Mouse (Mus musculus): ENCODE measurements around the gene Rhbdl1. TPM values are rescaled to one million over a fixed set of nuclear protein-coding genes. Genes with fewer than 3 reads are reported as not detected.
A peak's percentile ranks its signal among the peaks of the same experiment; 100 is the strongest.

Gene Rhbdl1
- polyA plus RNA-seq, 1 experiment: 29.2 TPM

DNA sequence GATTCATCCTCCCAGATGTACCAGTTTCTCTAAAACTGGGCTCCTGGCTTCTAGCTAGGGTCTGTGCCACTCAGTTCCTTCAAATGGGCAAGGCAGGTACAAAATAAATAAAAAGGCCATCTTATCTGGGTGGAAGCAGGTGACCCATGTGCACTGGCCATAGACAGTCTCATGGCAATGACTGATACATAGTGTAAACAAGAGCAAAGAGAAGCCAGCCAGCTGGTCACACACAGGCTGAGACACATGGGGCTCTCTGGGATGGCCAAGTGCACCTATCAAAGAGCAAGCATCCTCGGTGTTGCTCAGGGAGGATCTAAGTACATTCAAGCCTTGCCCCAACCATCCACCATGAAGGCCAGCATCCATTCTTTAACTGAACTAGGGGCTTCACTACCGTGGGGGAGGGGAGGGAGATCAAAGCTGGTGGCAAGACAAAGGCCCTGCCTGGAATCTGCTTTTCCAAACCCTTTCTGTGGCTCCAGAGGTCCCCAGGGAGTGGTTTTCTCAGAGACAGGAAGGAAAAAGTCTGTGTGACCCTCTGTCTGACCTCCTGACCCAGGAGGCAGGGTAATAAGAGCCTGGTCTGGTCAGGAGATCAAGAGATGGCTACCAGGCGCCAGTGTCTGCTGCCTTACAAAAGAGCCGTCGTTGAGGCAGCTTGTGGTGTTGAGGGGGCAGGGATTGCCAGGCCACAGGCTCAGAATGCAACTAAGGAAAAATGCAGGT lies 44.0 kb upstream of the Rhbdl1 start:
- H3K36me3 ChIP-seq (ENCODE audit: control insufficient read depth, insufficient read depth, low read length): peaks cover 3% of the 10 kb centered on the region; the same call in 1 of the 2 replicates
- H3K4me1 ChIP-seq (replicated peaks; ENCODE audit: control insufficient read depth, insufficient read depth, low read length): peaks cover 5% of the 10 kb centered on the region
- H3K27ac ChIP-seq (ENCODE audit: control insufficient read depth, insufficient read depth, low read length): no peak overlapping the region
- no peak for DNase-seq
- H3K27me3 ChIP-seq (ENCODE audit: control insufficient read depth, insufficient read depth, low read length): no peaks in the 10 kb centered on the region
- no peak overlapping the region for H3K4me3 ChIP-seq (ENCODE audit: control insufficient read depth, insufficient read depth, low read length)
- 75% methylated on average over 5 of the region's 5 CpGs for WGBS
- TF ChIP-seq CTCF (IDR thresholded peaks at IDR 0.05; ENCODE audit: borderline replicate concordance, control insufficient read depth, extremely low read depth, insufficient read depth, low read length, poor library complexity) (no peak), POLR2A (IDR thresholded peaks at IDR 0.05; ENCODE audit: control insufficient read depth, extremely low read depth, insufficient read depth, low read length, poor library complexity) (no peak)

DNA sequence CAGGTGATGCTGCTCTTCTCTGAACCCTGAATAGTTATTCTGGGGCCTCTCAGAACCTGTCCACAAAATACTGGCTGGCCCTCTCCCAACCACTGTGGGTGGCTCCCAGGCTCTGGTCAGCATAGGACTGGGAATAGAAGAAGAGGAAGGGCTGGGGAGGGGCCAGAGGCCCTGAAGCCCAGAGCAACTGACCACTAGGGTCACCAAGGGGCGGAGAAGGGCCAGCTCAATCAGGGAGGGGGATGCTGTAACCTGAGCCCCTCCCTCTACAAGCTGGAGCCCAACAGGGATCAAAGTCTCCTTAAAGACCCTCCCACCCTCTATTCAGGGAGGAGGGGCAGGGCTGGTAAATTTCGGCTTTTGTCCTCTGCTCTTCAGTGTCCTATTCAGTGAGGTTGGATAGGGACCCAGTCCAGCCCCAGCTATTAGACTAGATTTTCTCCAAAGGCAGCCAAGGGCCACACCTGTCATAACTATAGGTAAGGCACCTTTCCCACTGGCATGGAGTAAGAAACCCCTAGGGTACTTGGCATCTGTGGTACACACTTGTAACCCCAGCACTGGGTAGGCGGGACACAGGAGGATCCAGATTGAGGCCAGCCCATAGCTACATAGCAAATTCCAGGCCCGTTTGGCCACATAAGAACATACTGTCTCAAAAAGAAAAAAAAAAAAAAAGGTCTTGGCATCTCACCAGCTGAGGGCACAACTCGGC lies 43.3 kb upstream of the Rhbdl1 start, which contains the start of gene Wfikkn1:
Wfikkn1 (minus strand) TSS at position 663 of the 715 bp plus-strand sequence.
- no peak for DNase-seq
- Histone ChIP-seq H3K27me3 (ENCODE audit: control insufficient read depth, insufficient read depth, low read length) (no peaks in the 10 kb centered on the region), H3K4me1 (replicated peaks; ENCODE audit: control insufficient read depth, insufficient read depth, low read length) (peaks cover 9% of the 10 kb centered on the region), H3K27ac (ENCODE audit: control insufficient read depth, insufficient read depth, low read length) (no peak within 1 kb of the TSS), H3K4me3 (ENCODE audit: control insufficient read depth, insufficient read depth, low read length) (no peak within 1 kb of the TSS), H3K36me3 (ENCODE audit: control insufficient read depth, insufficient read depth, low read length) (peaks cover 3% of the 10 kb centered on the region; the same call in 1 of the 2 replicates)
- no peak for TF ChIP-seq POLR2A (IDR thresholded peaks at IDR 0.05; ENCODE audit: control insufficient read depth, extremely low read depth, insufficient read depth, low read length, poor library complexity)
- no peak for TF ChIP-seq CTCF (IDR thresholded peaks at IDR 0.05; ENCODE audit: borderline replicate concordance, control insufficient read depth, extremely low read depth, insufficient read depth, low read length, poor library complexity)
- 85% methylated on average over 5 of the region's 5 CpGs for WGBS

DNA sequence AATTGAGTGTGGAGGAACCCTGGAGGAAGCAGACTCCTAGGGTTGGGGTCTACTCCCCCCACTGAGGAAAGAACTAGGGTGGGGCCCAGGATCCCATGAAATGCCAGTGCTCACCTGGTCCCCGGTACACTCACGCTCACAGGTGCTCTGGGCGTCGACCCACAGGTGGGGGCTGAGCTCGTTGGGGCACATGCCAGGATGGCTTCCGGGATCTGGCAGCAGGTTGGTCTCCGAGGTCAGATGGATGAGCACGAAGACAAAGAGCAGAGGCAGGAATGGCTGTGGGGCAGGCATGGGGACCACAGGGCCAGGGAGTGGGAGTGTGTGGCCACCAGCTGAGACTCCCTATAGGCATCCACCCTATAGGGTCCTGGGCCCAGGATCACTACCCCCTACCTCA lies 42.7 kb upstream of the Rhbdl1 start:
- no peak for DNase-seq
- H3K36me3 ChIP-seq (ENCODE audit: control insufficient read depth, insufficient read depth, low read length): peaks cover 3% of the 10 kb centered on the region; the same call in 1 of the 2 replicates
- H3K4me1 ChIP-seq (replicated peaks; ENCODE audit: control insufficient read depth, insufficient read depth, low read length): peaks cover 9% of the 10 kb centered on the region
- WGBS: 96% methylated on average over 8 of the region's 8 CpGs
- no peak for TF ChIP-seq CTCF (IDR thresholded peaks at IDR 0.05; ENCODE audit: borderline replicate concordance, control insufficient read depth, extremely low read depth, insufficient read depth, low read length, poor library complexity)
- TF ChIP-seq POLR2A (IDR thresholded peaks at IDR 0.05; ENCODE audit: control insufficient read depth, extremely low read depth, insufficient read depth, low read length, poor library complexity): no peak
- H3K27ac ChIP-seq (ENCODE audit: control insufficient read depth, insufficient read depth, low read length): no peak overlapping the region
- H3K27me3 ChIP-seq (ENCODE audit: control insufficient read depth, insufficient read depth, low read length): no peaks in the 10 kb centered on the region
- H3K4me3 ChIP-seq (ENCODE audit: control insufficient read depth, insufficient read depth, low read length): no peak overlapping the region

DNA sequence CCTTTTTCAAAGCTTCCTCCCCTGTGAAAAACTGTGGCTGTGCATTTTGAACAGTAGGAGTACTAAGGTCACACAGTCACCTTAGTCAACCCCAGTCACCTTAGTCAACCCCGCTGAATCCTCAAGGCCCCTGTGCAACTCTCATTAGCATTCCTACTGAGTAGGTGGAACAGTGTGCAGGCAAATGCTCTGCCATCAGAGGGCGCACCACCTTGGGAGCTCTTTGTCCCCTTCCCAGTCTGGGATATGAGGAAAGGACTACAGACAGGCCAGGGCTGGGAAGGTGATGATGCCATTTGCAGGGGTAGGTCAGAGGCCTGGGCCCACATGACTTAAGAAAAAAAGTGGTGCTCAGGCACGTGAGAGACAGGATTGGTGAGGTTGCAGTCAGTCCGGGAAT lies 42.2 kb upstream of the Rhbdl1 start:
- Histone ChIP-seq H3K4me1 (replicated peaks; ENCODE audit: control insufficient read depth, insufficient read depth, low read length) (peaks cover 13% of the 10 kb centered on the region), H3K4me3 (ENCODE audit: control insufficient read depth, insufficient read depth, low read length) (no peak overlapping the region), H3K27ac (ENCODE audit: control insufficient read depth, insufficient read depth, low read length) (no peak overlapping the region), H3K27me3 (ENCODE audit: control insufficient read depth, insufficient read depth, low read length) (no peaks in the 10 kb centered on the region), H3K36me3 (ENCODE audit: control insufficient read depth, insufficient read depth, low read length) (peaks cover 1% of the 10 kb centered on the region; the same call in 1 of the 2 replicates)
- 91% methylated on average over 4 of the region's 4 CpGs for WGBS
- TF ChIP-seq CTCF (IDR thresholded peaks at IDR 0.05; ENCODE audit: borderline replicate concordance, control insufficient read depth, extremely low read depth, insufficient read depth, low read length, poor library complexity) (peak; percentile 36; the same call in 1 of the 2 replicates), POLR2A (IDR thresholded peaks at IDR 0.05; ENCODE audit: control insufficient read depth, extremely low read depth, insufficient read depth, low read length, poor library complexity) (no peak)
- DNase-seq: no peak

DNA sequence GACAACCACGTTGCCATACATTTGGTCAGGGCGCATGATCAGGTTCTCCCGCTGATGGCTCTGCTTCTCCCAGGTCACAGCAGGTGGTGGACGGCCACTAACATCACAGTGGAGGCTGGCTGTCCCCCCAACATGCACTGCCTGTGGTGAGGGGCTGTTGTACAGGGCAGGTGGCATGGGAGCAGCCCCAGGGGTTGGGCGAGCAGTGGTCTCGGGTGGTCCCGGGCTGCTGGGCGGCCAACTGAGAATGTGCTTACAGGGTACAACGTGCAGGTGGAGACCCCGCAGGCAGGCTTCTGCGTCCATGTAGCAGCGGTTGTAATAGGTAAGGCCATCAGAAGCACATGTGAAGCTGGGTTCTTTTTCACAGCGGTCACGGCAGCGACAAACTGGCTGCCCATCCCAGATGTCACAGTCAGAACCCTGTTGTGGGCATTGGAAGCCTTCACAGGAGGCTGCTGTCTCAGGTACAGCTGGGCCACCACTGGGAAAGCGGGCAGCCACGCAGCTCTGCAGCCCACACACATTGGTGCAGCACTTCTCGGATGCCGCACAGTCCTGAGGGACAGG lies 41.6 kb upstream of the Rhbdl1 start:
- Histone ChIP-seq H3K27ac (ENCODE audit: control insufficient read depth, insufficient read depth, low read length) (no peak overlapping the region), H3K4me3 (ENCODE audit: control insufficient read depth, insufficient read depth, low read length) (no peak overlapping the region), H3K4me1 (replicated peaks; ENCODE audit: control insufficient read depth, insufficient read depth, low read length) (peaks cover 17% of the 10 kb centered on the region), H3K36me3 (ENCODE audit: control insufficient read depth, insufficient read depth, low read length) (no peaks in the 10 kb centered on the region; the same call in 1 of the 2 replicates), H3K27me3 (ENCODE audit: control insufficient read depth, insufficient read depth, low read length) (no peaks in the 10 kb centered on the region)
- no peak for DNase-seq
- TF ChIP-seq CTCF (IDR thresholded peaks at IDR 0.05; ENCODE audit: borderline replicate concordance, control insufficient read depth, extremely low read depth, insufficient read depth, low read length, poor library complexity) (no peak), POLR2A (IDR thresholded peaks at IDR 0.05; ENCODE audit: control insufficient read depth, extremely low read depth, insufficient read depth, low read length, poor library complexity) (no peak)
- WGBS: 96% methylated on average over 19 of the region's 19 CpGs

Measured in thymus, adult 2 months (tissue).